Mouse (Mus musculus) gastrocnemius, postnatal 36 days (tissue): ENCODE results near the gene Lhfpl5. TPM values are rescaled to one million over a fixed set of nuclear protein-coding genes. Genes with fewer than 3 reads are reported as not detected.
"Not testable (repeated sequence)": the region's sequence is repeated elsewhere in the genome, so short reads cannot be mapped to it uniquely, and the experiment has no call there.

Experiments
- DNase-seq, 2 experiments: peaks; one replicate each; pipeline ENCODE4 v3.0.0; 2022
- intact Hi-C: fragments of 180-260 bp; cut with DNase I; formaldehyde crosslinking; loops from one replicate; pipeline ENCODE4 v1.15.1; 2025
- long read RNA-seq, 2 experiments: library from polyadenylated mRNA; stranded (forward); transcript quantifications; one replicate each; pipeline ENCODE4 v2.0.0; 2021
- total RNA-seq, 2 experiments: library from RNA; stranded (reverse); gene quantifications; 2 replicates each; pipeline ENCODE4 v1.2.3; 2021

Gene Lhfpl5
- not detected for total RNA-seq
- long read RNA-seq, experiment 1, result 0 reads
- long read RNA-seq, experiment 2, result 0 reads

DNA sequence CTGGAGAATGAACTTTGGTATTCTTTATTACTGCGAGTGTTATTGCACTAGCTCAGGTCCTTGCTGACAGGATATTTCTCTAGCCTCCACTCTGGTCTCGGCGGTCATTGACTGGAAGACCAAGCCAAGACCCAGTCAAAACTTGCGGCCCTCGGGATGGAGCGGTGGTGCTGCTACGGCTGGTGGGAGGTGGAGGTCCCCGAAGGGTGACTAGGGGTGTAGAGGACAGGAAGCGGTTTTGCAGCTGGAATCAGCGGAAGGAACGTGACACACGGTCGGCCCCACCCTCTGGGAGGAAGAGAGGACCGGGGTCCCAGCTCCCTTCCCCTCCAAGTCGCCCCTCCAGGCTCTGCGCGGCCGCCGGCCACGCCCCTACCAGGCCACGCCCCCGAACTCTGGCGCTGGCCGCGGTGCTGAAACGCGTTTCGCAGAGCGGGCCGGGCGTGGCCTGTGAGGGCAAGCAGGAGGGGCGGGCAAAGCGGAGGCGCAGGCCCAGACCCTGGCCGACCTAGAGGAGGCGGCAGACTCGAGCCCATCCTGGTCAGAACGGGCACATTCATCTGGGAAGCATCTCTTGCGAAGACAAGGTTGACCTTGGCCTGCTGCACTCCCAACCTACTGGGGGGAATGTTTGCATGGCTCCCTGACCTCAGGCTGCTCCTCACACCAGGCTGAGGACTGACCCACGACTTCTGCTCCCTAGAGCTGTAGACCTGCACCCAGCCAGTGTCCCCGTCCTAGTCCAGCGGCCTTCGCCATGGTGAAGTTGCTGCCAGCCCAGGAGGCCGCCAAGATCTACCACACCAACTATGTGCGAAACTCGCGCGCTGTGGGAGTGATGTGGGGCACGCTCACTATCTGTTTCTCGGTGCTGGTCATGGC lies at the start of gene Lhfpl5:
Lhfpl5 (plus strand) TSS at position 398 of the 882 bp plus-strand sequence.
- intact Hi-C loops, result no loop called here
- no peak for DNase-seq

DNA sequence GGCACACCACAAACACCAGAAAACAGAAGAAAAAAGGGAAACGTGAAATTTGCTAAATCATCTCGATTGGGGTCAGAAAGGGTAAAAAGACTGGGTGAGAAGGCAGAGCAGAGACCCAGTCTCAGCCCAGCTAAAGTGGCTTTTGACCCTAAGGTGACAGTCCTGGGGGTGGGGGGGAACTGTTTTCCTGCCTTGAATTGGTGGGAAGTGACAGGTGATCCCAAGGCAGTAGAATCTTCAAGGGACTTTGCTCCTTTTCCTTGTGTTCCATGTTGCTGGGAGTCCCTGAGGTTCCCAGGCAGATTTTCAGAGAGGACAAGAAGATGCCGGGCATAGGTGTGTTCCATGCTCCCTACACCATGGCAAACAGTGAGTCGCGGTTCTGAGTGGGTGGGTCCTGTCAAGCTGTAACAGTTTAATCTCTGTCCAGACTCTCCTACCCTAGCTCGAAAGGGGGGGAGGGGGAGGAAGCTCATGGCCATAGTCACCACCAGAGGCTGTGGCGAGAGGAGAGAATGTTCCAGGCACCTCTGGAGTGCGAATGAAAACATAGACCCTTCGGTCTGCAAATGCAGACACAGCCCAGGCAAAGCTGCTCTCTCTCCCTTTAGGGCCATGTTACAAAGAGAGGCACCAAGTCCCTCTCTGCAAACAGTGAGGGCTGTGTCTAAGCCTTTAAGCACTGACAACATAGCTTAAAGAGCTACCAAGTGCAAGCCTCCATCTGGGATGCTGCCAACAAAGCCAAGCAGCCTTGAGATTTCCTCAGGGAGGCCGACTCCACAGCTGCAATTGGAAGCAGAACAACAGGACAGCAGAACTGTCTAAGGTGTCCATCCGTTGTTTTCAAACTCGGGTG lies 48.0 kb upstream of the Lhfpl5 start:
- DNase-seq, result no peak
- intact Hi-C loops, result loop anchor here (1.0 kb wide), 2 partner anchors 120 to 141 kb away; no protein-coding TSS in a partner anchor

DNA sequence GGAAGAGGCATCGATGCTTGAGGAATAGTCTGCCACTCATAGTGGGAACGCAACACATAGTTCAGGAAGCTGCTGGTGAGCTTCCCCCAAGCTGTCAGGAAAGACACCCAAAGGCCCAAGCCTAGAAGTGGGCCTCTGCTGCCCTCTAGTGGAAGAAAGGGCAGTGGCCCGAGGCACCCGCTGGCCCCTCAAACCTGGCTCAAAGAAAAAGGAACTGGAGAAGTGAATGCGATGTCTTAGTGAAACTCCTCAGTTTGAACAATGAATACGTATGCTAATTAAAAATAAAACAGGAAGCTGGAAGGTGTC lies 47.4 kb upstream of the Lhfpl5 start:
- peak; percentile 80 to 84 for DNase-seq

DNA sequence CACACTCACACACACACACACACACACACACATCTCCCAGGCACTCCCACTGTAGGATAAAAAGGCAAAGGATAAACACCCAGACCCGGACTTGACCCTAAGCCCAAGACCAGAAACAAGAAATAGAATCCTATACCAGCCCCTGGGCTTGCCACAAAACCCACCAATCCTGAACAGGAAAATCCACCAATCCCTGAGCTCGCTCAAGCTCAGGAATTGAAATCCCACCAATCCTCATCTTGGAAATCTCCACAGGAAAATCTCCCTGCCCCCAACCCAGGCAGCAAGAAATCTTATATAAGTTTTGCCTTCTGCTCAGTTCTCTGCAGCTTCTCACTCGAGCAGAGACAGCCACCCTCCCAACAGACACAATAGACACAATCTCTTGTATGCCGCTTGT lies 46.3 kb upstream of the Lhfpl5 start:
- no peak for DNase-seq
- intact Hi-C loops, result no loop called here

More for the DNA sequence above, 47.4 kb upstream of the Lhfpl5 start:
- intact Hi-C loops, result loop anchor here (1.0 kb wide), 2 partner anchors 121 to 142 kb away; no protein-coding TSS in a partner anchor

DNA sequence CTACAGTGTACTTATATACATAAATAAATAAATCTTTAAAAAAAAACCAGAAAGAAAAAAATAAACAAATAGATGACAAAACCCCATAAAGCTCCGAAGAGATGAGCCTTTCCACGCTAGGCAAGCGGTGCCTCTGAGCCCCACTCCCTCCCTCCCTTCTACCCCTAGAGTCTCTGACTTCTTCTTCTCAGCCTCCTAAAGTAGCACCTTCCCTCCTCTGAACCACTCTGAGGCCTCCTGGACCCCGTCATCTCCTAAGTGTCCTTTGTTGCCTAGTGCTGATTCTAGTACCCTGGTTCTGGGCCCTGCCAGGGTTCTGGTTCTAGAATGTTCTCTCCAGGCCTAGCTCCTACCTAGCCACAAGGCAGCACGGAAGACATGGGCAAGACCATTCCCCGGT lies 44.9 kb upstream of the Lhfpl5 start, which contains the start of gene Armc12:
Armc12 (plus strand) TSS at position 301 of the 400 bp plus-strand sequence.
- intact Hi-C loops, result no loop called here
- no peak for DNase-seq

DNA sequence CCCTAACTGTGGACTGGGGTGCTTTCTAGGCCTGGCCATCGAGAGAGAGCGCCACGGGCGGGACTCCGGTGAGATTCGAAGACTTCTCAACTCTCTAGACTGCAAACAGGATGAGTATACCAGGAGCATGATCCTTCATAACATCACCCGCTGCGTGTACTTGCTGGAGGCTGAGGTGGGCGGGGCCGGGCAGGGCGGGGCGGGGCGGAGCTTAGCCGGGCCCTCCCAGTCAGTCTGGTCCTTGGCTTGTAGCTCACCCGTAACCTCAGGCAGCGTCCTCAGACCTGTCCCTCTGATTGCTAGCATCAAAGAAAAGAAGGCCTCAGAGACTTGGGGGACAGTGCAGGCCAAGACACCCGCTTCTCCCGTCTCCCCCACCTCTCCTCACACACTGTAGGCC lies 43.5 kb upstream of the Lhfpl5 start:
- no peak for DNase-seq
- intact Hi-C loops, result no loop called here

DNA sequence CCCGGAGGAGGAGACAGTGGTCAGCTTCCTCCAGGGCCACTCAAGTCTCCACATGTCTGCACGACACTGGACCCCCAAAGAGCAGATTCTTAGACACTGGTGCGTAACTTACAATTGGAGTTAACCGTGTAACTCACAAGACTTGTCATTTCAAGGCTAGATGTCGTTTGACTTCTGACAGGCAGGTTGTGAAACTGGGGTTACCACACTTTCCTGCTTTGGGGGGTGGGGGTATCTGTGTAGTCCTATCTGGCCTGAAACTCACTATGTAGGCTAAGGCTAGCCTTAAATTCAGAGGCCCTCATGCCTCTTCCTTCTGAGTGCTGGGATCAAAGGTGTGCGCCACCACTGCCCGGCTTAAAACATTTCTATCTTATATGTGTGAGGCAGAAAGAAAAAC lies 42.9 kb upstream of the Lhfpl5 start:
- intact Hi-C loops, result no loop called here
- DNase-seq, result no peak

DNA sequence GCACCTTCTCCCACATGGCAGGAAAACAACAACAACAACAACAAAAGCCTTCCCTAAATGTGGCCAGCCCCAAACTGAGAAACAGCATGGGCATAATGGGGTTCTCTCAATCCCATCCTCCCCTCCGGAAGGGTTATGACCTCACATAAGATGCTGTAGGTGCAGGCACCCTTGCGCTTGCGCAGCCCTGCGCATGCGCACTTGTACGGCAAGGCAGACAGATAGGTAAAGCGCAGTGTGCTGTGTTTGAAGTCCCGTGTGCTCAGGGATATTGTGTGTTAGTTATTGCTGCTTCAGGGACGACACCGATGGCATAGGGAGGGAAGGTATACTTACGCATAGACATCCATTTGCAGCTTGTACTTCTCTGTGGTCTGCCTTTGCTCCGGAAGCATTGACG lies 42.1 kb upstream of the Lhfpl5 start:
- intact Hi-C loops, result no loop called here

DNA sequence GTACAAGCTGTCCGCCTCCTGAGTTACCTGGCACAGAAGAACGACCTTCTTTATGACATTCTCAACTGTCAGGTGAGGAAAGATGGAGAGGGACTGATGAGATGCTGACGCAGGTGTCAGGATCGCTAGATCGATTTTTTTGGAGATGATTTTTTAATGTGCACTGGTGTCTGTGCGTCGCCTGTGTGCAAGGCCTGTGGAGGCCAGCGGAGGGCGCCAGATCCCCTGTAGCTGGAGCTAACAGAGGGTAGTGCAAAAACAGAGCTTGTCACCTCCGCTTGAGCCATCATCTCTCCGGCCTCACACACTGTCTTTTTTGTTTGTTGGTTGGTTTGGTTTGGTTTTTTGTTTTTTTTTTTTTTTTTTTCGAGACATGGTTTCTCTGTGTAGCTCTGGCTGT lies 37.6 kb upstream of the Lhfpl5 start:
- intact Hi-C loops, result no loop called here
- DNase-seq, result no peak

More for the DNA sequence above, 42.1 kb upstream of the Lhfpl5 start:
- no peak for DNase-seq

DNA sequence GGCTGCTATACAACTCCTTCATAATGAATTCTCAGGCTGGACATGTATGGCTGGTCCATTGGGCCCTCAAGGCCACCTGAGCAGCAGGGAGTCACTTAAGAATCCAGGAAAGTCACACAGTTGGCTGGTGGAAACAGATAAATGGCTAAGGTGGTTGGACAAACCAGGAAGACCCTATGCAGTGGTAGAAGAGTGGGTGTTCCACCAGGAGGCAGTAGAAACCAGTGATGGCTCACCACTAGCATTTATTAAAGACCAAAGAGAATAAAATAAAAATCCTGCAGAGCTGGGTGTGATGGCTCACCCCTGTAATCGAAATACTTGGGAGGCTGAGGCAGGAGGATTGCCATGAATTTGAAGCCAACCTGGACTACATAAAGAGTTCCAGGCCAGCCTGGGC lies 28.5 kb upstream of the Lhfpl5 start:
- intact Hi-C loops, result no loop called here
- no peak for DNase-seq

DNA sequence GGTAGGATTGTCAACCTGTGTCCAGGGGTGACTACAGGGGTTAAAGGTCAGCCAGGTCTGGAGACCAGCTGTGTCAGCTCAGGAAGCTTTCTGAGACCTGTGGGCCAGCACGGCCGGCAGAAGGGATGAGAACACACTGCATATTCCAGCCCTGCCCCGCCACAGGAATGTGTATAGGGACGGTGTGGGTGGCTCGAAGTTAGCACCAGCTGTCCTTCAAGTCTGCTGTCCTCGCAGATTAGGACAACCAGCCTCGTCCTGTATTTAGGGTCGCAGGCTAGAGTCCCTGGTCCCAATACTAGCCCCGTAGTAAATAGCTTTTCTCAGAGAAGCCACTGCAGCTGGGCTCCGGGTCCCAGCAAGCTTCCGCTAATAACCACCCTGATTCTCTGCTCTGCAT lies 26.9 kb upstream of the Lhfpl5 start:
- DNase-seq, result no peak
- intact Hi-C loops, result no loop called here

DNA sequence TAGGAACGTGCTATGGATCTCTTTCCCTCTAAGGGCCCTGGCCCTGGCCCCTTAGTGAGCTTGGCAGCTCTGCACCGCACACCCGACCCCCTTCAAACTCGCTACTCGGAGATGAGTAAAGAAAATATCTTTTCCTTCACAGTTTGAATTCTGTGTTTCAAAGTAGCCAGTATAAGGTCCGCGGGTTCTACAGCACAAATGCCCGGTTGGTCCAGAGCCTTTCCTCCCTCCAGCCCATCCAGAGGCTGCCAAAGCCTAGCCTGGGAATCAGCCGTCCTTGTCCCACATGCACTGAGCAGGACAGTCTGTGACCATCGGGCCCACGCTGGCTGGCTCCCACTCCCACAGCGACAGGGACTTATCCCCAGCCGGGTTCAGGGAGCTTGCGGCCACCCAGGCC lies 26.3 kb upstream of the Lhfpl5 start, which contains the start of gene Clpsl2:
Clpsl2 (plus strand) TSS at position 301 of the 400 bp plus-strand sequence.
- no peak for DNase-seq
- intact Hi-C loops, result no loop called here

DNA sequence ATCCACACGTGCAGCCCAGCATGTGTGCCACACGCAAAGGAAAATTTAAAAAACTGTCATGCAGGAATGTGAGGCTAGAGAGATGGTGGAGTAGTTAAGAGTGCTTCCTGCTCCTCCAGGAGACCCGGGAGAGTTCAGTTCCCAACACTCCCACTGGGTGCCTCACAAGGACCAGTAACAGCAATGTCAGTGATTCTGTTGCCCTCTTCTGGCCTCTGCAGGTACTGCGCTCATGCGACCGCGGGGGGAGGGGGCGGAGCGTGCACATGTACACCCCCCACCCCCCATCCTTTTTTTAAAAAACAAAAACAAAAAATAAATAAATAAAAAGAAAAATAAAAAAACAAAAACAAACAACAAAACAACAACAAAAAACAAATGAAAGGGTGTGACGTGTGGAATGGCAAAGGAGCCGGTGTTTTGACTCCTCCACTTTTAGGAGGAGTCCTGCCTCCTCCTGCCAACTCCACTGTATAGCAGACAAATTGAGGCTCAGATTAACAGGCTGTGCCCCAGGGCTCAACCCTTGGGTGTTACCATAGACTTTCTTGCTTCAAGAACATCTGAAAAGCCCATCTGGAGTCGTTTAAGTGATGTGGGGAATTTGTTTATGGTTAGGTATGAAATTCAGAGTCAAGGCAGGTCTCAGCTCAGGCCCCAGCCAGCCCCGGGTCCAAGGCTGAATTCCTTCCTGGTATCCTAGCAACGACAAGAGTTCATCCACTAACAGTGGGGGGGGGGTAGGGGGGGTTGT lies 22.2 kb upstream of the Lhfpl5 start:
- peak; percentile 50 to 56 for DNase-seq
- intact Hi-C loops, result no loop called here

DNA sequence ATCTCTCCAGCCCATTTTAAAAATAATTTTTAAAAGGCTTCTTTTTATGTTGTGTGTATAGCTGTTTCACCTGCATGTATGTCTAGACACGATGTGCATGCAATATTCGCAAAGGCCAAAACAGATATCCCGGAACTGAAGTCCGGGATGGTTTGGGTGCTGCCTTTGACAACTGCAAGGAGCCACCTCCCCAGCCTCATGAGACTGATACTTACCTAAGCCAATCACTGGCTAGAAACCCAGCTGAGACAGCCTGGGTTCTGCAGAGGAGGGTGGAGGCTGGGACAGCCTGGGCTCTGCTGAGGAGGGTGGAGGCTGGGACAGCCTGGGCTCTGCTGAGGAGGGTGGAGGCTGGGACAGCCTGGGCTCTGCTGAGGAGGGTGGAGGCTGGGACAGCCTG lies 21.4 kb upstream of the Lhfpl5 start:
- intact Hi-C loops, DNase-seq: not testable (repeated sequence)

DNA sequence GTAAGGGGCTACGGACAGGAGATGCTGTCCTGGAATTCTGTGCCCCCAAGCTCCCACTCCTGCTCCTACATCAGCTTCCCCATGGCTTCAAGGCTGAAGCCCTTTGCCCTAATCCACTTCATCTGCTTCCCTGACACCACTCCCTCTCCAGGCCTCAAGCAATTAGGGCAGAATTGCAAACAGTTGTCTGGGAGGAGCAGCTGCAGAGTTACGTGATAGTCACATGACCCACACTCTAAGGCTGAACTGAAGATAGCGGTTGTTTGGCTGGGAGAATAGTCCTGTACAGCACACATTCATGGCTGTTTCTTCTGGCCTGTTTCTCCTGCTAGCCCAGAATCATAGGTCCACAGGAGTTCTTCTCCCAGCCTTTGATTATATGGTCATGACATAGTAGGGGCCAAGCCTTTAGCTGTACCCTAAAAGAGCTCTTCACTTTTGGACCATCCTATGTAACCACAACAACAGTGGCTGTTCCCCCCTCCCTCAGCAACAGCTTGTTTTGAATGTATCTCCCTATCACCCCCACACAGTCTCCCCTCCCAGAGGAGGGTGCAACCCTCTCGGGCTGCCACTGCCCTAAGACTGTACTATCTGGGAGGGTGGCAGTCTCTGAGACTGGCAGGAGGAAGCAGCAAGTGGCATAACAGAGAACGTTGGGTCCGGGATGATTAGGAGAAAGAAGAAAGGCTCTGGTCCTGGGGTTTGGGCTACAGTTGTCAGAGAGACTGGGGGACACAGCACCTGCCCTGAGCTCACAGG lies 18.6 kb upstream of the Lhfpl5 start:
- intact Hi-C loops, result no loop called here
- DNase-seq, result no peak

DNA sequence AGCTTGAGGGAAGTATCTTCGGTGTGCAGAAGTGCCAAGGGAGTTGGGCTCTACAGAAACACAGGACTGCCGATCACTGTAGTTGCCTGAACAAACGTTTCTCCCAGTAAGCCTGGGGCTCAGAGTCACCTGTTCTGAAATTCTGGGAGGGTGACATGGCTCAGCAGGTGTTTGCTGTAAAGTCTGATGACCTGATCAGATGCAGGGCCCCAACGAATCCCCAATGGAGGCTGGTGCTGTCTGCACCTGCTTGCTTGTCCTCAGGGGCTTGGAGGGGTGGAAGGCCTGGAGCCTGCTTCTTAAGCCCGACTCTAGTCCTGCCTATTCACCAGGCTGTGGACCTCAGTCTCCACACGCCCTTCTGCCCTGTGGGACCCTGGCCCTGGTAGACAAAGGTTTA lies 17.7 kb upstream of the Lhfpl5 start:
- intact Hi-C loops, result no loop called here
- no peak for DNase-seq

DNA sequence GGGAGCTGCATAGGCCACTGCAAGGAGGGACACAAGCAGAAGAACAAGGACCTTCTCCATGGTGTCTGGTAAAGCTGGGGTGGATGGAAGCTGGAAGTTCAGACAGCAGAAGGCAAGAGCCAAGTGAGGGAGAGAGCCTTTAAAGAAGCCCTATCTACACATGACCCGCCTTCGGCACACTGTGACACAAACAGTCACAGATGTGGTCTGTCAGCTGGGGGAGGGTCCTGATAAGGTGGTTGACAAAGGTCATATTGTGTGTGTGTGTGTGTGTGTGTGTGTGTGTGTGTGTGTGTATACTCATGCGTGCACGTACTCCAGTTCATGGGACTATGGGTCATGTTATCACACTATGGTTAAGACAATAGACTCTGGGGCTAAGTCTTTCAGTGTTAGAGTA lies 14.8 kb upstream of the Lhfpl5 start, which contains the start of gene Clps:
Clps (minus strand) TSS at position 169 of the 400 bp plus-strand sequence.
- no peak for DNase-seq
- intact Hi-C loops, result no loop called here

DNA sequence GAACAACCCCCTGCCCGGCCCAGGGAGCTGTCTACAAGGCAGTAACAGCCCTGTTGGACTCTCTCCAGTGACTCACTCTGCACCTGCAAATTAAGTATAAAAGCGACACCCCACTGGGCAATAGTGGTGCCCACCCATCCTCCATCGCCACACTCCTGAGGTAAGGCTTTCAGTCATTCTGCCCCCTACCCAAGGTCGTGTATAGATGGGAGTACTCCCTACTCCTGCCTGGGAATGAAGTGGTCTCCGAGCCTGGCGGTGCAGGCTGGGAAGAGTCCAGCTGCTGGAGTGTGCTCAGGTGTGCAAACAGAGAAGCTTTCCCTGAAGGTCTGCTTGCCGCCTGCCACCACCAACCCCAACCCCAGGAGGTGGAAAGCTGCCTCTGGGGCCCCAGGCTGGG lies 13.8 kb upstream of the Lhfpl5 start:
- intact Hi-C loops, result no loop called here
- DNase-seq, result no peak

DNA sequence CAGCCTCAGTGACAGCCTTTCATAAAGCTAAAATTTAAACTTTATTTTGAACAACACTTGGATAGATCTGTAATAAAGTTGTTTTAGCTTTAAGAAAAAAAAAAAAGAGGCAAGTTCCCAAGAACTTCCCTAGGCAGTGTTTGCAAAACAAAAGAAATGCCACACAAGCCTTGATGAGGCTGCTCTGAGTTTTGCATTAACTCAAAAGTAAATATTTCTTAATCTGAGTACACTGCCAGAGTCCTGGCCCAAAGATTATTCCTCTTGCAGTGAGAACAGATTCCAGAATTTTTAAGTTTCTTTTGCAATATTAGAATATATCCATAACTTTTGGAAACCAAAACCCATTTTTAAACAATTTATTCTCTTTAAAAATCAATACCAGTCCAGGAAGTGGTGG lies 10.3 kb upstream of the Lhfpl5 start:
- DNase-seq, result no peak
- intact Hi-C loops, result no loop called here

DNA sequence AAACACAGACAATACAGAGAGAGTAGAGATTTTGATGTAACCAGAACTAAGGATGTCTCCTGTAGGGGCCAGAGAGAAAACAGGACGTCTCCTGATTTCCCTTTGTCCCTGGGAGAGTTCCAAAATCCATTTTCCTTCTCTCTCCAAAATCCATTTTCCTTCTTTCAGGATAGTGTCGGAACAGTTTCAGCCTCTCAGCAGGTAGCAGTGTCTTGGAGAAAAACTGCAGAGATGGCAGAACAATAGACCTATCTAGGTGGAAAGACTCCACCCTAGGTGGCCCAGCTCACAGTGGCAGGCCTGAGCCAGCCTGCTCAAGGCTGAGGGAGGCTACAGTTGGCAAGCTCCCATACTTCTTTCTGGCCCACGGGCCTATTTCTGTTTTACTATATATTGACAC lies 7.9 kb upstream of the Lhfpl5 start:
- no peak for DNase-seq
- intact Hi-C loops, result no loop called here
